Mouse (Mus musculus) small intestine, adult 2 months (tissue): ENCODE measurements at regions not wholly inside any gene's neighbourhood (a gene's known extent, or its start where the extent isn't known, plus 50 kb on each side); places are given as distances from the start of the nearest gene placed in this dataset.

Experiments used
- CTCF ChIP-seq: fragments of 200-500 bp; IDR thresholded peaks from 2 replicates; pipeline ENCODE4 v1.5.1; 2012; ENCODE audit warnings: low read depth, mild to moderate bottlenecking, control low read depth, inconsistent platforms, low read length, moderate library complexity, mixed read lengths; ENCODE audit not compliant: insufficient replicate concordance, insufficient read length; ENCODE audit errors: extremely low read depth
- POLR2A ChIP-seq: fragments of 200-500 bp; IDR thresholded peaks from 2 replicates; pipeline ENCODE4 v1.6.1; 2012; ENCODE audit warnings: low read depth, mild to moderate bottlenecking, control low read depth, inconsistent platforms, low read length, moderate library complexity

- no peak for TF ChIP-seq POLR2A
- no peak for TF ChIP-seq CTCF
These were observed 454.8 kb upstream of the Gm765 start for GRCm38 (mm10) chr6:98797373-98797772.
